Mouse (Mus musculus): ENCODE results near the gene Ets2. TPM values are rescaled to one million over a fixed set of nuclear protein-coding genes. Genes with fewer than 3 reads are reported as not detected.
"Not testable (repeated sequence)": the region's sequence is repeated elsewhere in the genome, so short reads cannot be mapped to it uniquely, and the experiment has no call there.

Ets2 gene
- polyA plus RNA-seq, 1 experiment from 2014 or later = 98.2 TPM

DNA sequence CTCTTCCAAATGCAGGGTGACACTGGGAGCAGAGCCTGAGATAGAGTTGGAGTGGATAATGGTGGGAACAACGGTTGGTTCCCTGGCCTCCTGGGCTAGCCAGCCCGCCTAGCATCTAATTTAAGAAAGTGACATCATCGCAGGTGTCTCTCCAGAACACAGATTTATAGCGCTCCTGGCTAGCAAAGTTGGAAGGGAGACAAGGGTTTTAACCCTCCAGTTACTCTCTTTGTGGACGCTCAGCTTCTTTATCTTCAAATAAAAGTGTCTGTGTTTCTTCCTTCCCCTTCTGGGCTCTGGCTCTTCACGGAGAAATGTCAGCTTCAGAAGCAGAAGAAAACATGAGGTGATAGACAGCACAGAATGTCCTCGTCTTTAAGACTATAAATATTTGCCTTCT is 51.4 kb downstream of the Ets2 start:
- H3K9ac ChIP-seq (ENCODE audit: low read length) = no peak overlapping the region
- no peak for ATAC-seq (ENCODE audit: insufficient number of reproducible peaks, low FRiP score, low TSS enrichment, low read depth)
- H3K4me3 ChIP-seq (ENCODE audit: low read depth, low read length) = no peak overlapping the region
- WGBS = 60% methylated on average over 7 of the region's 7 CpGs
- no peaks in the 10 kb centered on the region for H3K27me3 ChIP-seq (ENCODE audit: control insufficient read depth, insufficient read depth, low read length)
- no peak overlapping the region for H3K4me2 ChIP-seq (ENCODE audit: low read depth, severe bottlenecking)
- no peak overlapping the region for H3K27ac ChIP-seq (replicated peaks; ENCODE audit: low read depth, low read length)
- H3K36me3 ChIP-seq (ENCODE audit: control insufficient read depth, insufficient read depth, low read length) = no peaks in the 10 kb centered on the region
- H3K4me1 ChIP-seq (ENCODE audit: control insufficient read depth, insufficient read depth, low read length) = peaks cover 3% of the 10 kb centered on the region; the same call in 1 of the 2 replicates
- DNase-seq (ENCODE audit: low spot score) = no peak
- H3K9me3 ChIP-seq (ENCODE audit: control insufficient read depth, low read length) = no peaks in the 10 kb centered on the region

DNA sequence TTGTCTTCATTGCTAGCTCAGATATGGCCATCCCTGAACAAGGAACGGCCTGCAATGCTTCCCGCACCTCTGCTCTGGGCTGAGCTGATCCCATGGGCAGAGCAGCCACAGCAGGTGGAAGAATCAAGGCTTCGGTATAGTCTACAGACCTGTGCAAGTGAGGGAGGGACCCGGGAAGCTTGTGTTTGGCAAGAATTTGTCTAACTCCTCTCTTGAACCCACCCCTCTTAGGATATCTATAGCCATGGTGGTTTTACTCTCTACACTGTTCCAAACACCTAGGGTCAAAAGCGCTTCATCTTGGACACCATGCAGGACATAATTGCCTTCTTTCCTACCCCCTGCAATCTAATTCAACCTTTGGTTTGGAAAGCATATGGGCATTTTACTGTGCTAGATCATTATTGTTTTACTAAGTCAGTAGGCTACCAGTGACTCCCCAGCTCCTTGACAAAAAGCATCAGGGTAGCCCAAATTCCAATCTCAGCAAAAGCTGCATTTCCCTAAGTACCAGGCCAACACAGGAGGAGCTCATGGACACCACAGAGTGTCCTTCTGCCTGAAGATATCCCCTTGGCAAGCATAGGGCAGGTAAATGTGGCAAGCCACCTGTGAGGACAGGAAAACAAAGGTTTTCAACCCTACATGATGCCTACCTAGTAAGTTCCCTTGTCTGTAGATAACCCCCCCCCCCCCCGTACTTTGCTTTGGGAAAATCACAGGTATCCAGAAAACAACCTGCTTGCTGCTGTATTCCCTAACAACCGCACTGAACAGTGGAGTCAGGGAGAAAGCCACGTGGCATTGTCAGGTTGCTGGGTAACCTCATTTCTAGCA is 57.5 kb downstream of the Ets2 start:
- Histone ChIP-seq H3K4me3 (ENCODE audit: low read depth, low read length) (no peak overlapping the region), H3K4me1 (ENCODE audit: control insufficient read depth, insufficient read depth, low read length) (no peaks in the 10 kb centered on the region), H3K9me3 (ENCODE audit: control insufficient read depth, low read length) (no peaks in the 10 kb centered on the region), H3K9ac (ENCODE audit: low read length) (no peak overlapping the region), H3K4me2 (ENCODE audit: low read depth, severe bottlenecking) (no peak overlapping the region), H3K36me3 (ENCODE audit: control insufficient read depth, insufficient read depth, low read length) (no peaks in the 10 kb centered on the region), H3K27ac (replicated peaks; ENCODE audit: low read depth, low read length) (no peak overlapping the region), H3K27me3 (ENCODE audit: control insufficient read depth, insufficient read depth, low read length) (no peaks in the 10 kb centered on the region)
- 86% methylated on average over 8 of the region's 8 CpGs for WGBS
- ATAC-seq (ENCODE audit: insufficient number of reproducible peaks, low FRiP score, low TSS enrichment, low read depth) (no peak), DNase-seq (ENCODE audit: low spot score) (no peak)

DNA sequence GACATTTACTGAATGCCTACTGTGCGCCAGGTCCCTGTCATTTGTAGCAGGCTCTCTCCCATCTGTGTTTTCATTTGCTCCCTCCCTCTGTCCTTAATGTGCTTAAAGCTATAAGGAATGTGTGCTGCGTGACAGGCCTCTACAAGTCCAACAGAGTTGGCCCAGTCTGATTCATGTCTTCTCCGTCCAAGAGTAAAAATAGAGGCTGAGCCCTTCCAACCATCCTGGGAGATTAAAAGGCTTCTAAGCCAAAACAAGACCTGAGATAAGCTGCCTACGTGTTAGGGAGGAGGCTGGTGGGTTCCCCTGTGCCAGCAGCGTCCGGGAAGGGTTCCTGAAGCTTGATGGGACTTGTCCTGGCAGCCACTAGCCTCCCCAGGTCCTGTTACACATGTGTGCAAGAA is 58.1 kb downstream of the Ets2 start:
- Histone ChIP-seq H3K27me3 (ENCODE audit: control insufficient read depth, insufficient read depth, low read length) (no peaks in the 10 kb centered on the region), H3K4me1 (ENCODE audit: control insufficient read depth, insufficient read depth, low read length) (no peaks in the 10 kb centered on the region), H3K9ac (ENCODE audit: low read length) (no peak overlapping the region), H3K4me3 (ENCODE audit: low read depth, low read length) (no peak overlapping the region), H3K4me2 (ENCODE audit: low read depth, severe bottlenecking) (no peak overlapping the region), H3K36me3 (ENCODE audit: control insufficient read depth, insufficient read depth, low read length) (no peaks in the 10 kb centered on the region), H3K9me3 (ENCODE audit: control insufficient read depth, low read length) (no peaks in the 10 kb centered on the region), H3K27ac (replicated peaks; ENCODE audit: low read depth, low read length) (no peak overlapping the region)
- ATAC-seq (ENCODE audit: insufficient number of reproducible peaks, low FRiP score, low TSS enrichment, low read depth) (no peak), DNase-seq (ENCODE audit: low spot score) (no peak)
- 76% methylated on average over 6 of the region's 6 CpGs for WGBS

- Histone ChIP-seq H3K4me3 (ENCODE audit: low read depth, low read length) (no peak overlapping the region), H3K27ac (replicated peaks; ENCODE audit: low read depth, low read length) (no peak overlapping the region), H3K4me2 (ENCODE audit: low read depth, severe bottlenecking) (no peak overlapping the region), H3K9me3 (ENCODE audit: control insufficient read depth, low read length) (no peaks in the 10 kb centered on the region), H3K9ac (ENCODE audit: low read length) (no peak overlapping the region), H3K36me3 (ENCODE audit: control insufficient read depth, insufficient read depth, low read length) (no peaks in the 10 kb centered on the region), H3K4me1 (ENCODE audit: control insufficient read depth, insufficient read depth, low read length) (no peaks in the 10 kb centered on the region), H3K27me3 (ENCODE audit: control insufficient read depth, insufficient read depth, low read length) (no peaks in the 10 kb centered on the region)
- ATAC-seq (ENCODE audit: insufficient number of reproducible peaks, low FRiP score, low TSS enrichment, low read depth) (no peak), DNase-seq (ENCODE audit: low spot score) (no peak)
- 91% methylated on average over 6 of the region's 6 CpGs for WGBS
Measured at GRCm38 (mm10) chr16:95761742-95762141, 59.9 kb downstream of the Ets2 start.

DNA sequence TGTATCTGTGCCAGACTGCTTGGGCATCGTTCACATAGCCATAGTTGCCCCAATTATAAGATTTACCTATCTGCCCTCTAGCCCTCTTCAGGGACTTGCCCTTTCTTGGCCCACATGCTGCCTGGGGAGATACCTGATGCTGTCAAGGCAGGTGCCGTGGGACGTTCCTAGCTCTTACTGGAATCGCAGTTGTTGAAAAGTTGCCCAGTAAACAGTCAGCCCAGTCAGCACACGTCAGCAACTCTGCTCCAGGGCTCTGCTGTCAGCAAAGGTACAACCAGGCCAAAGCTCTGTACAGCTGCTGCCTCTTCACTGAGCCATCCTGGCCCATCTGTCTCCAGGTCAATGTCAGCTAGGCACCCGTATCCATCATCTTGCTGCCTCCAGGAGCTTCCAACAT is 61.3 kb downstream of the Ets2 start:
- no peak for DNase-seq (ENCODE audit: low spot score)
- H3K27me3 ChIP-seq (ENCODE audit: control insufficient read depth, insufficient read depth, low read length) = no peaks in the 10 kb centered on the region
- H3K27ac ChIP-seq (replicated peaks; ENCODE audit: low read depth, low read length) = no peak overlapping the region
- no peak for ATAC-seq (ENCODE audit: insufficient number of reproducible peaks, low FRiP score, low TSS enrichment, low read depth)
- H3K9me3 ChIP-seq (ENCODE audit: control insufficient read depth, low read length) = no peaks in the 10 kb centered on the region
- H3K9ac ChIP-seq (ENCODE audit: low read length) = no peak overlapping the region
- H3K4me2 ChIP-seq (ENCODE audit: low read depth, severe bottlenecking) = no peak overlapping the region
- H3K36me3 ChIP-seq (ENCODE audit: control insufficient read depth, insufficient read depth, low read length) = no peaks in the 10 kb centered on the region
- H3K4me1 ChIP-seq (ENCODE audit: control insufficient read depth, insufficient read depth, low read length) = no peaks in the 10 kb centered on the region
- H3K4me3 ChIP-seq (ENCODE audit: low read depth, low read length) = no peak overlapping the region
- 87% methylated on average over 6 of the region's 6 CpGs for WGBS

DNA sequence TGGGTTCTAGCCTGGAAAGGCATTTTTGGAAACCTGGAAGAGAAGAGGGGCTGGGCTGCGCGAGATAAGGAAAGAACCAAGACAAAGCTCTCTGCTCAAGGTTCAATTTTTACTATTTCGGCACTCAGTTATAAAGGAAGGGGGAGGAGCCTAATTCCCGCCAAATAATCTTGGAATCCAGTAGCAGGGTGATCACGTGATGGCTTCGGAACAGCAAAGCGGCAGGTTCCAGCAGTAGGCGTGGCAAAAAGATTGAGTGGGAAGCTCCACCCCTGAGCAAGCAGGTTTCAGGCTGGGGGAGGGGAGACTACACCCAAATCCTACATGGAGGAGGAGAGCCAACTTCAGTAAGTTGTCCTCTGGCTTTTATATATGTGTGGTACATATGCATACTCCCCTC is 62.2 kb downstream of the Ets2 start:
- ATAC-seq (ENCODE audit: insufficient number of reproducible peaks, low FRiP score, low TSS enrichment, low read depth); H3K4me3 ChIP-seq (ENCODE audit: low read depth, low read length); H3K36me3 ChIP-seq (ENCODE audit: control insufficient read depth, insufficient read depth, low read length); H3K4me2 ChIP-seq (ENCODE audit: low read depth, severe bottlenecking); H3K4me1 ChIP-seq (ENCODE audit: control insufficient read depth, insufficient read depth, low read length); H3K27me3 ChIP-seq (ENCODE audit: control insufficient read depth, insufficient read depth, low read length); H3K9me3 ChIP-seq (ENCODE audit: control insufficient read depth, low read length); H3K9ac ChIP-seq (ENCODE audit: low read length); H3K27ac ChIP-seq (replicated peaks; ENCODE audit: low read depth, low read length); DNase-seq (ENCODE audit: low spot score): not testable (repeated sequence)
- 71% methylated on average over 8 of the region's 8 CpGs for WGBS

- no peaks in the 10 kb centered on the region for H3K27me3 ChIP-seq (ENCODE audit: control insufficient read depth, insufficient read depth, low read length)
- H3K4me2 ChIP-seq (ENCODE audit: low read depth, severe bottlenecking) = no peak overlapping the region
- no peaks in the 10 kb centered on the region for H3K4me1 ChIP-seq (ENCODE audit: control insufficient read depth, insufficient read depth, low read length)
- WGBS = 80% methylated on average over 3 of the region's 3 CpGs
- no peak overlapping the region for H3K9ac ChIP-seq (ENCODE audit: low read length)
- H3K4me3 ChIP-seq (ENCODE audit: low read depth, low read length) = no peak overlapping the region
- H3K9me3 ChIP-seq (ENCODE audit: control insufficient read depth, low read length) = no peaks in the 10 kb centered on the region
- no peak for DNase-seq (ENCODE audit: low spot score)
- no peaks in the 10 kb centered on the region for H3K36me3 ChIP-seq (ENCODE audit: control insufficient read depth, insufficient read depth, low read length)
- no peak overlapping the region for H3K27ac ChIP-seq (replicated peaks; ENCODE audit: low read depth, low read length)
- ATAC-seq (ENCODE audit: insufficient number of reproducible peaks, low FRiP score, low TSS enrichment, low read depth) = no peak
Measured at GRCm38 (mm10) chr16:95766181-95766580, 64.3 kb downstream of the Ets2 start.

DNA sequence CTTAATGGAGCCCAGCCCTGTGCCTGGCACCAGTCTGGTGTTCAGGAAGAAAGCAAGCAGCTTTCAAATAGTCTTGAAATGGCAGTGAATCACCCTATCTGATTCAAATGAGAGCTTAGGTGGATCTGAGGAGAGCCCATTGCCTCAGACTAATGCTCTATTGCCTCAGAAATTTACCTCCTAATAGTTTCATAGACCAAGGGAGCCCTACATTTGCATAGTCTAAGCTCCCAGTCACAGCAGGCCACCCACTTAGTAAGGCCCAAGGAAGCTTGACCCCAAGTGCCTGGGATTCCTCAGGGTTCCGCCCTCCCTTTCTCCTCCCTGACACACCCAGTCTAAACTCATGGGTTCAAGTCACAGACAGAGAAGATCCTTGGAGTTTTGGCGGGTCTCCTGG is 65.4 kb downstream of the Ets2 start:
- Histone ChIP-seq H3K36me3 (ENCODE audit: control insufficient read depth, insufficient read depth, low read length) (no peaks in the 10 kb centered on the region), H3K9ac (ENCODE audit: low read length) (no peak overlapping the region), H3K27me3 (ENCODE audit: control insufficient read depth, insufficient read depth, low read length) (no peaks in the 10 kb centered on the region), H3K4me1 (ENCODE audit: control insufficient read depth, insufficient read depth, low read length) (no peaks in the 10 kb centered on the region), H3K9me3 (ENCODE audit: control insufficient read depth, low read length) (no peaks in the 10 kb centered on the region), H3K27ac (replicated peaks; ENCODE audit: low read depth, low read length) (no peak overlapping the region), H3K4me3 (ENCODE audit: low read depth, low read length) (no peak overlapping the region), H3K4me2 (ENCODE audit: low read depth, severe bottlenecking) (no peak overlapping the region)
- ATAC-seq (ENCODE audit: insufficient number of reproducible peaks, low FRiP score, low TSS enrichment, low read depth) = no peak
- DNase-seq (ENCODE audit: low spot score) = no peak
- 71% methylated on average over 2 of the region's 2 CpGs for WGBS
